Mouse (Mus musculus) heart, postnatal 14 days (tissue): ENCODE measurements around the gene Ubqln5. TPM values are rescaled to one million over a fixed set of nuclear protein-coding genes. Genes with fewer than 3 reads are reported as not detected.

Source experiments
- DNase-seq, 2 experiments: peaks; one replicate each; pipeline ENCODE4 v3.0.0; 2021 to 2022
- intact Hi-C: fragments of 180-260 bp; cut with DNase I; formaldehyde crosslinking; loops from one replicate; pipeline ENCODE4 v1.15.1; 2025
- long read RNA-seq, 2 experiments: library from polyadenylated mRNA; stranded (forward); transcript quantifications; one replicate each; pipeline ENCODE4 v2.0.0; 2021
- total RNA-seq, 2 experiments: library from RNA; stranded (reverse); gene quantifications; 2 replicates each; pipeline ENCODE4 v1.2.3; 2021

Gene Ubqln5
- not detected for total RNA-seq
- long read RNA-seq, experiment 1 = 0 reads
- long read RNA-seq, experiment 2 = 0 reads

DNA sequence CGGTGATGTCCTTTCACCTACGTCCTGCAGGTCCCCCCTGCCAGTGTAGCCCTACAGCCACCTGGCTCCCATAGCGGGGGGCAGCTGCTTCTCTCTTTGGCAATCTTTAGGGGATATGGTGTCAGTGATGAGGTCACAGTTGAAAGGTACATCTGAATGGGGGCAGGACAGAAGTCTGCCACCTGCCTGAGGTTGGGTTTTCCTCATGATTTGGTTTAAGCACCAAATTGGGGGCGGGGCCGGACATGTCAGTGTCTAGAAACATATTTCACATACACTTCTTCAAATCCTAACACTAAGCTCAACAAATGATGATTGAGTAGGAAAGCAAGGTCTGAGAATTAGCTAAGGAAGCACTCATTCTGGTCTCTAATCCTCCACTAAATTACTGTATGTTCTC, at the start of gene Ubqln5:
Ubqln5 (minus strand) TSS at position 101 of the 400 bp plus-strand sequence.
- DNase-seq = no peak
- intact Hi-C loops = no loop called here

DNA sequence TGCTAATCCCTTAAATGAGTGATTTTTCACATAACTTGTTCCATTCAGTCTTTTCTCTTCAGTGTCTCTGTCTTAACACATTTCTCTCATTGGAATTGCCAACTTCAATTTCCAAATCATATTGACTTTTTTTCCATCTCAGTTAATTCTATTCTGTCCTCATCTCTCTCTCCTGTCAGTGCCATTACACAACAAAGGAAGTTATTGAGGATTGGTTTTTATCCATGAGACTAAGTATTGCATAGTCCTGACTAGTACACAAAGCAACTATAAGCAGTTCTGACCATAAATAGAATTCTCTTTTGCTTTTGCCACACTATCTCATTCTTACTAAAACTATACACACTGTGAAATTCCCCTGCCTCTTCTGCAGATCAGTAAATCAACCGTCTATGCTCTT, 49.4 kb upstream of the Ubqln5 start:
- no peak for DNase-seq
- intact Hi-C loops = no loop called here

DNA sequence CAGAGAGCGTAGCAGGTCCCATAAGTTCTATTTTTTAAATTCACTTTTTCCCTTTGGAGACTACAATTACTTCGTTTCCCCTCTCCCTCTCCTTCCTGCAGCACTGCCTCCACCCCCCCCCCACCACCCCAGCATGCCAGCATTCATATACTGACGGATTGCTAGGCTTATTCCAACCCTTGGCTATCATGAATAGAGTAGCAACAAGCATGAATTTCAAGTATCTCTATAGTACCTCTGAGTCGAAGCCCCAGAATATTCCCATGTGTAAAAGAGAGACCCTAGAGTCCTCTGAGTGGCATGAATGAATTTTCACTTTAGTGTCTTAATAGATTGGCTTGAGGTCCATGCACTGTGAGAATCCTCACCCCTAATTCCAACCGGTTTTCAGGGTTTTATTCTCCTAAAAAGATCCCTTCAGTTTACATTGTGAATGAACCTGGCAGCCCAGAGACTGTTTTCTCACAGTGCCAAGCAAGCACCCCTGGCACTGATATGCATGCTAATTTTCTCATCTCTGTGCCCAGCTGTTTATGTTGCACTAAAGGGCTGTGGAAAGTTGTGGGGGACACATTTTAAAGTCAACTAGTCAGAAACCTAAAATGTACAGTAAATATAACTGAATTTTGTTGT, 48.9 kb upstream of the Ubqln5 start:
- no peak for DNase-seq
- intact Hi-C loops = no loop called here

DNA sequence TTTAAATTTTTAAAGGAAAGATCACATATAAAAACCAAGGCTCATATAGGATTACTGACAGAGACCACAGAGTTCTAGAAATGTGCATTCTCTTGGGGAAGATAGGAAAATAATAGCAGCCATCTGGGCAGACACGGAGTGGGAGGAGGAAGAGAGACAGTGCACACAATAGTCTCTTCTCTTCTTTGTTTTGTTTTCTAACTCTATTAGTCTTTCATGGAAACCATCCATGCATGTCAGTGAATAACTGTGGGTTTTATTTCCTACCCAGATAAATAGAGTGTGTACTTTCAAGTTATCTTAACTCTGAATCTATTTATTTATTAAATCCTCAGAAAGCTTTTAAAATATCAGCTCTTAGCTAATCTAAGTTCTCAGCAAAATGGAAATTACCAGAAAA, 45.5 kb upstream of the Ubqln5 start:
- intact Hi-C loops = no loop called here
- no peak for DNase-seq

DNA sequence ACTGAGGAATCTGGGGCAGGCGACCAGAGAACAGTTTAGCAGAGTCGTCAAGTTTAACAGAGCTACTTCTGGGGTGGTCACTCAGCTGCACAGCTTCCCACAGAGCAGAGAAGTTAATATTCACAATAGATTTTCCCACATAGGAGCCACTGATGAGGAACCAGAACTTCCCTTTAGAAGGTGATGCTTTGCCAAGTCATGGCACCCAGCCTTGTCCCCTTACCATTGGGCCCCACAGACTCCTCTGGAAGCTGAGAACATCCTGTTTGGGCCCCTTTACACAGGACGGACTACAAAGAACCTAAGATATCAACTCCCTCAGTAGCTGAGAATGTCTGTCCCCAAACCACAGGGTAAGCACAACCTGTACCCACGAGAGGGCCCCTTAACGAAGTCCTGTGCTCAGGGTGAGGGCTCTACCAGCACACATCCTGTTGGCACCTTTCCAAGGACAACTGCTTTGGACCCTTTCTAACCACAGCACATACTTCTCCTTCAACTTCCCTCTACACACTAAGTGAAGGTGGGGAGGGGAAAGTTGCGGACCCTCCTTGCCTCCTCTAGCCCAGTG, 40.1 kb upstream of the Ubqln5 start:
- intact Hi-C loops = no loop called here

DNA sequence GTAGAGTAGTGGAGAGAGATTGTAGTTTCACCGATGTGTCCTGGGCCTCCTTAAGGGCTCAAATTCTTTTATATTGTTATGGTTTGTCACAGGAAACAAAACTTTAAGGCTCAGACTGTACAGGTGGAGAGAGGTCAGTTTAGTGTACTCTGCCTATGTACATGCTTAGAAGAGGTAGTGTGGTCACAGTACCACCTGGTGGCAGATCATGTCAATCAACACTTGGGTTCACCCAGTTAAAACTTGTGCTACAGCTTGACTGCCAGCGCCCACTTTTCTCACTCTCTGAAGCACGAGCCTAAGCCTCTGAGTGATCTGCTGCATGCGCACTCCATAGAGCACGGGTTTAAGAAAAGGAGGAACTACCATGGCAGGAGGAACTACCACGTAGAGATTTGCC, 37.5 kb upstream of the Ubqln5 start:
- DNase-seq = no peak
- intact Hi-C loops = no loop called here

More for the DNA sequence above, 40.1 kb upstream of the Ubqln5 start:
- DNase-seq = no peak

DNA sequence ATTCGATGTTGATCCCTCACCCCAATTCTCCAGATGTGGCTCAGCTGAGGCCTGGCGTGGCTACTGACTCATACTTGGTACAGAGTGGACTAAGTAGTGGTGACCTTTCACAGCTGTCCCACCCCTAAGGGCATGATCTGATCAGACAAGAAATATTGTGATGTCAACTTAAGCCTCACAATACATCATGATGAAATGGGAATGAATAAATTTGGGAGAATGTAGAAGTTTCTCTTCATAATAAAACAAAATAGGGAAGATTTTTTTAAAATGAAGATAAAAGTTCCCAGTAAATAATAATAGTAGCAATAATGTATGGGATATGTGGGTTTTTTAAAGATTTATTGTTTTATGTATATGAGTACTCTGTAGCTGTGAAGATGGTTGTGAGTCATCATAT, 20.8 kb upstream of the Ubqln5 start, which contains the start of gene Ubqlnl:
Ubqlnl (minus strand) TSS at position 101 of the 400 bp plus-strand sequence.
- intact Hi-C loops = no loop called here

DNA sequence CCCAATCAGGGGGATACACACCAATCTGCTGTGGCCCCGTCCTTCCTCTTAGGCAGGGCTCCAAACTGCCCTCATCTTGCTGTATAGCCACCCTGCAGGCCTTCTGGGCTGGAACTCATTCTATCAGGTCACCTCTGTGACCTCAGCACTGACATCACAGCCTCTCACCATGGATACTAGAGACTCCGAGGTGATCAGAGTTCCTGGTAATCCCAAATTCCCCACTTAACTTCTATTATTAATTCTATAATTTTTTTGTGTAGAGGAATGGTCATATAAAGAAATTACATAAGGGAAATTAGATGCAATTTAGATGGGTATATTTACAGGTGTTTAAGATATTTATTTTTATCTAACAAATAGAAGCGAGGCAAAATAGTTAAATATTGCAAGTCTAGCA, 13.6 kb upstream of the Ubqln5 start, which contains the start of gene Ubqln3:
Ubqln3 (minus strand) TSS at position 101 of the 400 bp plus-strand sequence.
- intact Hi-C loops = no loop called here
- no peak for DNase-seq

More for the DNA sequence above, 20.8 kb upstream of the Ubqln5 start, which contains the start of gene Ubqlnl:
- no peak for DNase-seq

DNA sequence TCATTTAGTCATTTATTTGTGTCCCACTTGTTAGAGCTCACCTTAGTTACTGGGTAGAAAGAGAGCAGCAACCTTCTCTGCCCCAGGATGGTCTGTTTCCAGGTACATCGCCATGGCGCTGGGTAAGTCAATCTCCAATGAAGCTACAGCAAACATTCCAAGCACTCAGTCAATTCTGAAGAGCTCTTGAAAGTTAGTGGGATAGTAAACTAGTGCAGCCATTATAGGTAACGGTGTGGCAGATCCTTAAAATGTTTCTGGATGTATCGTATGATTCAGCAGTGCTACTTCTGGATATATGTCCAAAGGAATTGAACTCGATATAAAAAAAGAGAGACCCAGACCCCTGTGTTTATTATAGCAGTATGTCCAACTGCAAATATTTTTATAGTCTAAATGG, 7.7 kb upstream of the Ubqln5 start, which contains the start of gene Olfr643:
Olfr643 (minus strand) TSS at position 101 of the 400 bp plus-strand sequence.
- DNase-seq = no peak
- intact Hi-C loops = no loop called here

DNA sequence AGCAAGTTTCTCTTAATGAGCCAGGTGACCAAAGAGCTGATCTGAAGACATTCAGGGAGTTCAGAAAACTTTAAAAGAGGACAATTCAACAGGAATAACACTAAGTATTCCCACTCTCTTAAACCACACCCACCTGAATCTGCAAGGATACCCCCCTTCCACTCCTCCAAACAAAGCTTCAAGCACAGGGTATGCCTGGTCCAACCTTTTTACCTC, 25.0 kb downstream of the Ubqln5 start, which contains the start of gene Olfr646:
Olfr646 (plus strand) TSS at position 117 of the 216 bp plus-strand sequence.
- DNase-seq = no peak
- intact Hi-C loops = no loop called here

DNA sequence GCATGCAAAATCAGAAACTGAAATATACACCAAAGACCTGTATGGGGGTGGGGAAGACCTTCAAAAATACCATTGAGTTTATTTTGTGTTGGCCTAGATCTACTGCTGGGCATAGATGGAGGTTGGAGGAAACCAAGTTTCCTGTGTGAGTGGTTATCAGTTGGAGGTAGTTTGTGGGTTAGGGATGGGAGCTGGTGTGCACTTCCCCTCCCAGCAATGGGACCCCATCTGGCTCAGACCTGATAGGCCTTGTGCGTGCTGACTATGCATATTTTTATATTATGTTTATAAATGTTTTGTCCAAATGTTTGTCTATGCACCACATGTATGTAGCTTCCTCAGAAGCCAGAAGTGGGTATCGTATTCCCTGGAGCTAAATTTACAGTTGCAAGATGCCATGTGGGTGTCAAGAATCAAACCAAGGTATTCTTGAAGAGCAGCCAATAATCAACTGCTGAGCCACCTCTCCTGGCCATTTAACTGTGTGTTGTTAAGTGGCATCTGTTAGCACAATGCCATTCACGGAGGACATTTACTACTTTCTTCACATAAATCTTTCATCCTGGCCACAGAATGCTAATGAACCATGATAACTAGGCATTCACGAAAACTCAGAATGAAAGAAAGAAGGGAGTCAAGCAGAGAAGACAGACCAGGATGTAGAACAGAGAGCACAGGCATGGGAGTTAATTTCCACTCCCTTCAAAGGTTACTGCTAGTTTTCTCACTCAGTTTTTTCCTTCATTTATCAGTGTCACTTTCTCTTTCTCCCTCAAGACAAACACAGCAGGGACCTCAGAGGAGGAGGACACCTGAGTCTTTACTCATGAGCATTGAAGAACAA, 25.5 kb downstream of the Ubqln5 start:
- no peak for DNase-seq
- intact Hi-C loops = no loop called here

DNA sequence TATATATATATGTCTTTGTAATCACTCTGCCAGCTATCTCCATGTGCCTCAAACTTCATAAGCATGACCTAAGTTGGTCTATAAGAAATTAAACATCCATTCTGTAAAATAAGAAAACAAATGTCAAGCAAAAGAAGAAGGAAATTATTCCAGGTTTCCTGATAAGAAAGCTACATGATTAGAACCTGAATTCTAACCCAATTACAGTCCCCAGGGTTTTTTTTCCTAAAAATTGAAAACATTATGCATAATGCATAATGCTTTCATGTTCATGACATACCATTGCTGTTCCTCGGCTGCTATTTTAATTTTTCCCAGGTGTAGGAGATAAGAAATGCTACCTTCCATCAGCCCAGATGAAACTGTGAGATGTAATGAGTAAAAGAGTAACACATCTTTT, 44.3 kb downstream of the Ubqln5 start, which contains the start of gene Olfr645:
Olfr645 (minus strand) TSS at position 101 of the 400 bp plus-strand sequence.
- intact Hi-C loops = no loop called here
- no peak for DNase-seq

Other genes with a start within 250 kb of the Ubqln5 start
- not detected for gene Olfr66, start 243.6 kb downstream of the Ubqln5 start, total RNA-seq
- gene Olfr64, start 235.3 kb downstream of the Ubqln5 start, total RNA-seq = not detected
- gene Olfr65, start 226.3 kb downstream of the Ubqln5 start, total RNA-seq = not detected
- not detected for gene Olfr631, start 201.0 kb downstream of the Ubqln5 start, total RNA-seq
- not detected for gene Olfr632, start 195.5 kb downstream of the Ubqln5 start, total RNA-seq
- not detected for gene Olfr633, start 185.4 kb downstream of the Ubqln5 start, total RNA-seq
- not detected for gene Olfr635, start 158.7 kb downstream of the Ubqln5 start, total RNA-seq
- gene Olfr638, start 131.1 kb downstream of the Ubqln5 start, total RNA-seq = not detected
- not detected for gene Olfr639, start 112.5 kb downstream of the Ubqln5 start, total RNA-seq
- not detected for gene Olfr640, start 104.3 kb downstream of the Ubqln5 start, total RNA-seq
- gene Olfr641, start 94.4 kb downstream of the Ubqln5 start, total RNA-seq = not detected
- not detected for gene Olfr642, start 77.2 kb downstream of the Ubqln5 start, total RNA-seq
- gene 4930516K23Rik, start 68.4 kb downstream of the Ubqln5 start, total RNA-seq = not detected
- not detected for gene Olfr644, start 58.0 kb downstream of the Ubqln5 start, total RNA-seq
- gene Olfr645, start 44.4 kb downstream of the Ubqln5 start, total RNA-seq = not detected
- gene Olfr646, start 25.0 kb downstream of the Ubqln5 start, total RNA-seq = not detected
- gene Olfr643, start 7.6 kb upstream of the Ubqln5 start, total RNA-seq = not detected
- gene Ubqln3, start 13.5 kb upstream of the Ubqln5 start, total RNA-seq = not detected
- not detected for gene Ubqlnl, start 20.7 kb upstream of the Ubqln5 start, total RNA-seq
- gene Olfm5, start 35.0 kb upstream of the Ubqln5 start, total RNA-seq = not detected
- not detected for gene Olfr648, start 53.6 kb upstream of the Ubqln5 start, total RNA-seq
- gene Olfr649, start 66.2 kb upstream of the Ubqln5 start, total RNA-seq = not detected
- gene Trim6, start 89.0 kb upstream of the Ubqln5 start, total RNA-seq = under 1 TPM; 0.45 to 0.54 TPM
- 1 to 10 TPM; 3.7 to 3.8 TPM for gene Trim34a, start 114.6 kb upstream of the Ubqln5 start, total RNA-seq
- 1 to 10 TPM; 2.6 to 2.9 TPM for gene Trim5, start 158.3 kb upstream of the Ubqln5 start, total RNA-seq
- gene Trim12a, start 185.6 kb upstream of the Ubqln5 start, total RNA-seq = 1 to 10 TPM; 6.1 to 8.2 TPM
- under 1 TPM; 0.17 to 0.34 TPM for gene Trim34b, start 199.6 kb upstream of the Ubqln5 start, total RNA-seq
- 1 to 10 TPM; 5.4 to 6.5 TPM for gene Trim12c, start 223.5 kb upstream of the Ubqln5 start, total RNA-seq
- gene Trim30b, start 240.1 kb upstream of the Ubqln5 start, total RNA-seq = not detected